8 mouse cellular contexts compared by ENCODE assay signal in the genomic region with DNA sequence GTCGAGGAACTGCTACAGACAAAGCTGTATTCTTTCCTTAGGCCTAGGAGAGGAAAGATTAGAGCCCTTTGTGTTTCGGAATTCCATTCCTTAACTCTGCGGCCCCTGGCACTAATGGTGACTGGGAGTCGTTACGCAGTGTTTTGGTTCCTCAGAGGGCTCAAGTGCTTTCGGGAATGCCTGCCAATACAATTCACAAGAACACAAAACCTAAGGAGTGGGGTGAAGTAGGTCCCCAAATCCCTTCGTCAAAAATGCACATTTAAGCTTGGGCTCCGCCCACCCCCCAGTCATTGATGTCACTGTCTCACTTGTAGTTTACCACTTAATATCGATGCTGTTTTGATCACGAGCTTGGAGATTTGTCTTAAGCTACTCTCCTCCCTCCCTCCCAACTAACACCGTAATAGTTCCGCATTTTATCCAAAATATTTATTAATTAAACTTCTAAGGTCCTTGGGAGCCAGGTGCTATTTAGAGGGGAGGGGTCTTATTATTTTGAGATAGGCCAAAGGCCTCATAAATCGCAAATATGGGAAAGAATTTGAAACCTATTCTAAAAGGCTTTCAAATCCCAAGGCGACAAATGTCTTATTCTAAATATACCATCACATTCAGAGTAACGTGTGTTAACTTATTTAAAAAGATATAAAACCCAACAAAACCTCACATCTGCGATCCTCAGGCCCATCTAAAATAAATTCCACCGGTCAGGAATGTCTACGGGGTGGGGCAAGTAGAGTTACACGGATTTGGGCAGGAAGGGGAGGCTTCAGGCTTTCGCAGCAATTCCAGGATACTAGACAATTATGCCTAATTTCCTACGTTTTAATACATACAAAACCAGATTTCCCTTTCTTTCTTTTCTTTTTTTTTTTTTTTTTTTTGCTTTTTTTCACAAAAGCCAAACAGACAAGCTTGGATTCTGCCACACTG.
DNase-seq lines count a peak whose midpoint lies in the region; ATAC-seq lines count a peak whose summit lies in the region.

No protein-coding gene starts in this region.

- DNase-seq in right cerebral cortex, postnatal 10 days (ENCODE audit: low spot score in 2 of 2) = peak; percentile 47 to 70
- DNase-seq in right cerebral cortex, postnatal 14 days = no peak
- DNase-seq in cerebellum, postnatal 14 days = peak; percentile 54 to 74
- peak; percentile 55 for DNase-seq in gastrocnemius, postnatal 25 days
- peak; percentile 33 to 55 for DNase-seq in left cerebral cortex, postnatal 36 days (ENCODE audit: low spot score in 2 of 2)

- no peaks in the 10 kb centered on the region for H3K9me3 ChIP-seq in stomach, embryonic 14.5 days (ENCODE audit: control insufficient read depth, low read depth, low read length)

- peak overlapping the region; percentile 100 for H3K27ac ChIP-seq in stomach, embryonic 14.5 days (ENCODE audit: low read length)

- no peaks in the 10 kb centered on the region for H3K27me3 ChIP-seq in stomach, embryonic 14.5 days (ENCODE audit: control insufficient read depth, insufficient read depth, low read length)

- peak; percentile 23 for ATAC-seq in inflammation-experienced regulatory T-cells, adult 6 months
- peak; percentile 27 for ATAC-seq in megakaryocyte progenitor cell, adult 5-6 weeks (replicated peaks; ENCODE audit: poor library complexity)
- no peak for ATAC-seq in stomach, embryonic 14.5 days (ENCODE audit: insufficient number of reproducible peaks, insufficient read depth, low FRiP score, low read depth)

- intact Hi-C loops in left cerebral cortex, postnatal 36 days (cut with DNase I) = no loop called here

- H3K36me3 ChIP-seq in stomach, embryonic 14.5 days (ENCODE audit: control insufficient read depth, insufficient read depth, low read length) = no peaks in the 10 kb centered on the region

- H3K4me2 ChIP-seq in stomach, embryonic 14.5 days (replicated peaks; ENCODE audit: low read depth, low read length) = peak overlapping the region; percentile 58

- H3K9ac ChIP-seq in stomach, embryonic 14.5 days (replicated peaks; ENCODE audit: low read depth, low read length) = peak overlapping the region; percentile 94

- peaks cover 16% of the 10 kb centered on the region for H3K4me1 ChIP-seq in stomach, embryonic 14.5 days (ENCODE audit: control insufficient read depth, insufficient read depth, low read length)

- 5% methylated on average over 21 of the region's 21 CpGs for WGBS in stomach, embryonic 14.5 days

- H3K4me3 ChIP-seq in stomach, embryonic 14.5 days (ENCODE audit: low read depth, low read length) = peak overlapping the region; percentile 63
